ENCODE assay signal across 24 mouse cellular contexts in the genomic region with DNA sequence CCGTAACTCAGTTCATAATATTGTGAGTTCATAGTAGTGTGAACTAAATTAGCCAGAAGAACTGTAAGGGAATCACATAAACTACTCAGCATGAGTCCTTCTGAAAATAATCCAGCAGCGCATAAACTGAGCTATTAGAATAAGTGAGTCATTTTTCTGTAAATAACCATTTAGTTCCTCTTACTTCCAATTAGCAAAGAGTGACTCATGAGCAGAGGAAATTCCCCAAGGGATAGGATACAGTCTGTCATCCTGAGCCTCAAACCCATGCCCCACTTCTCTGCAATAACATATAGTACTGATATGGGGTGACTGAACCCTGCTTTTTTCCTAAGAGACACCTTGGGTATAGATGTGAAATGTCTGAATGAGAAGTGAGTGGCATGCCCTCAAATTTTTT. TPM values are rescaled to one million over a fixed set of nuclear protein-coding genes. Genes with fewer than 3 reads are reported as not detected.
DNase-seq lines count a peak whose midpoint lies in the region; ATAC-seq and TF ChIP-seq lines count a peak whose summit lies in the region.
"Had no signal": no experiment of that assay in that cellular context is flagged by ENCODE, and none has a peak within 500 bp of the region (broad histone marks: within the 10 kb centered on the region; RNA-seq: fewer than 3 reads in every experiment).

No protein-coding gene starts in this region.

- 69% methylated on average over 2 of the region's 2 CpGs for WGBS in kidney, postnatal 0 days
- 49% methylated on average over 2 of the region's 2 CpGs for WGBS in neural tube, embryonic 14.5 days

- H3K9me3 ChIP-seq in kidney, postnatal 0 days (replicated peaks; ENCODE audit: low read length) = no peaks in the 10 kb centered on the region
- H3K9me3 ChIP-seq in neural tube, embryonic 14.5 days (ENCODE audit: control insufficient read depth, low read length) = no peaks in the 10 kb centered on the region
- H3K9me3 ChIP-seq: heart, embryonic 15.5 days; hindbrain, embryonic 15.5 days; midbrain, embryonic 13.5 days had no signal

- no peak for ATAC-seq in kidney, postnatal 0 days (replicated peaks; ENCODE audit: low FRiP score, low read depth)
- ATAC-seq in neural tube, embryonic 14.5 days (ENCODE audit: low read depth) = peak; percentile 24; the same call in 1 of the 2 replicates
- ATAC-seq: activated CD4-positive, CD25-positive, alpha-beta regulatory T cell, adult 4 months; midbrain, embryonic 13.5 days had no signal

- peak; percentile 23 for DNase-seq in adrenal gland, adult 2 months
- DNase-seq in adrenal gland, postnatal 25 days = no peak
- DNase-seq in kidney, postnatal 0 days (ENCODE audit: low spot score) = peak; percentile 25
- DNase-seq in kidney, postnatal 10 days = no peak
- DNase-seq in adipocyte (ENCODE audit: low spot score) = peak; percentile 13
- no peak for DNase-seq in urinary bladder, postnatal 14 days (ENCODE audit: low spot score)
- no peak for DNase-seq in left cerebral cortex, adult 11 months (ENCODE audit: low spot score)
- DNase-seq: cerebellum, adult 11 months; gastrocnemius, postnatal 10 days; kidney, adult 18-20 months; kidney, postnatal 36 days; layer of hippocampus, postnatal 36 days; left cerebral cortex, postnatal 4 days; lung, adult 2 months had no signal

- H3K4me2 ChIP-seq in kidney, postnatal 0 days (ENCODE audit: low read length) = no peak overlapping the region
- no peak overlapping the region for H3K4me2 ChIP-seq in neural tube, embryonic 14.5 days (ENCODE audit: low read depth, low read length)
- H3K4me2 ChIP-seq: heart, embryonic 15.5 days; hindbrain, embryonic 15.5 days; midbrain, embryonic 13.5 days had no signal

- no peaks in the 10 kb centered on the region for H3K36me3 ChIP-seq in kidney, postnatal 0 days (ENCODE audit: insufficient read depth, low read length)
- H3K36me3 ChIP-seq in neural tube, embryonic 14.5 days (ENCODE audit: control insufficient read depth, insufficient read depth, low read length) = no peaks in the 10 kb centered on the region

- H3K27ac ChIP-seq in kidney, postnatal 0 days = no peak overlapping the region
- H3K27ac ChIP-seq in neural tube, embryonic 14.5 days (ENCODE audit: low read depth, low read length) = no peak overlapping the region
- H3K27ac ChIP-seq: heart, embryonic 15.5 days; hindbrain, embryonic 15.5 days; midbrain, embryonic 13.5 days had no signal

- H3K4me1 ChIP-seq in kidney, postnatal 0 days (replicated peaks; ENCODE audit: insufficient read depth, low read length) = no peaks in the 10 kb centered on the region
- H3K4me1 ChIP-seq in neural tube, embryonic 14.5 days (ENCODE audit: control insufficient read depth, insufficient read depth, low read length) = 0 out of 2 replicates have a peak, but pooled peaks cover 6% of the 10 kb centered on the region
- H3K4me1 ChIP-seq: heart, embryonic 15.5 days had no signal

- H3K9ac ChIP-seq in kidney, postnatal 0 days (ENCODE audit: low read depth, low read length) = no peak overlapping the region
- no peak overlapping the region for H3K9ac ChIP-seq in neural tube, embryonic 14.5 days (replicated peaks; ENCODE audit: low read depth, low read length)
- H3K9ac ChIP-seq: heart, embryonic 15.5 days; hindbrain, embryonic 15.5 days; midbrain, embryonic 13.5 days had no signal

- no peak overlapping the region for H3K4me3 ChIP-seq in kidney, postnatal 0 days (replicated peaks; ENCODE audit: low read depth, low read length)
- H3K4me3 ChIP-seq in neural tube, embryonic 14.5 days (ENCODE audit: low read depth, low read length) = no peak overlapping the region
- H3K4me3 ChIP-seq: heart, embryonic 15.5 days; hindbrain, embryonic 15.5 days; midbrain, embryonic 13.5 days had no signal

- no peaks in the 10 kb centered on the region for H3K27me3 ChIP-seq in kidney, postnatal 0 days (ENCODE audit: insufficient read depth, low read length)
- H3K27me3 ChIP-seq in neural tube, embryonic 14.5 days (ENCODE audit: control insufficient read depth, insufficient read depth, low read length) = no peaks in the 10 kb centered on the region
- H3K27me3 ChIP-seq: heart, embryonic 15.5 days; hindbrain, embryonic 15.5 days; midbrain, embryonic 13.5 days had no signal

- no peak for TF ChIP-seq CTCF in kidney, postnatal 0 days (IDR thresholded peaks at IDR 0.05; ENCODE audit: low read depth)

RNA-seq across cellular contexts. Expression of a gene that starts 0.7 kb away (rescaled TPM):
- total RNA-seq in adrenal gland, adult 2 months (2021) = not detected
- not detected in 2 replicates for polyA plus RNA-seq in adrenal gland, adult 2 months (2012; rRNA removed)
- total RNA-seq in adrenal gland, postnatal 25 days (2021) = not detected in 2 replicates
- polyA plus RNA-seq in kidney, postnatal 0 days (2015; fragmentation: Nextera tagmentation; extraction: Ambion mirVana) = not detected in 2 replicates
- not detected in 2 replicates for polyA plus RNA-seq in neural tube, embryonic 14.5 days (2014; fragmentation: Nextera tagmentation; extraction: Ambion mirVana)
- total RNA-seq: adrenal gland, postnatal 4 days; gastrocnemius, postnatal 10 days; heart, adult 18-20 months; layer of hippocampus, postnatal 36 days; left cerebral cortex, postnatal 4 days; liver, adult 2 months had no signal
- polyA plus RNA-seq: activated CD4-positive, CD25-positive, alpha-beta regulatory T cell, adult 4 months; embryonic facial prominence, embryonic 11.5 days; heart, embryonic 15.5 days; hindbrain, embryonic 15.5 days; liver, adult 2 months; lung, adult 2 months; midbrain, embryonic 13.5 days; stomach, embryonic 16.5 days had no signal

Comparison
In these comparisons a context has a peak if more than half of its experiments do, and no peak if none do; other contexts are left out.
1. DNase-seq: peak in adrenal gland, adult 2 months (single experiment), kidney, postnatal 0 days (single experiment) and adipocyte (single experiment); none in adrenal gland, postnatal 25 days (single experiment), kidney, postnatal 10 days (single experiment), urinary bladder, postnatal 14 days (single experiment) and left cerebral cortex, adult 11 months (single experiment).